Mouse (Mus musculus) right cerebral cortex, postnatal 36 days (tissue): ENCODE results near the gene Aunip.
A peak's percentile ranks its signal among the peaks of the same experiment; 100 is the strongest.

Source experiments
- DNase-seq, 2 experiments: peaks; one replicate each; pipeline ENCODE4 v3.0.0; 2022; ENCODE audit warnings: low spot score in 2 of 2, mixed read lengths in 1 of 2

Aunip gene

DNA sequence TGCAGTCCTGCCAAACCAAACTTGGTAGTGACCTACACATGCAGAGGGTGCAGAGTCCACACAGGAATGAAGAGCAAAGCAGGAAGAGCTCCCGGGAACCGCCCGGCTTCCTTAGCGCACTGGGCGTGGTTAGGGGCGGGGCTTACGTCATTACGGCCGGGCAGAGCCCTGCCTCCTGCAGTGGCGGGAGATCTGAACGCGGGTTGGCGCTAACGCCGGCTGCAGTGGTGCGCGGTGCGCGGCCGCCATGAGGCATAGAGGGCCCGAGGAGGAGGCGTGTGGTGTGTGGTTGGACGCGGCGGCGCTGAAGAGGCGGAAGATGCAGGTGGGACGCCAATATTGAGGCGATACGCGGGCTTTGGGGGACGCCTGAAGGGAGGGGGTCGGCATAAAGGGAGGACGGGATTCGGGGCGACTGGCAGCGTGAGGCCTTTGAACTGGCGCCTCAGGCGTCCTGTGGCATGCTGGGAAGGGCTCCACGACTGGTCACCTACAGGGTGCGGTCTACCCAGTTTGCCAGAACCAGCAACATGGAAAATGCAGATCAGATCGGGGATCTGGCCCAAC is at the start of gene Aunip:
Aunip (plus strand) TSS at position 155 of the 567 bp plus-strand sequence.
- peak; percentile 68 to 81 for DNase-seq

DNA sequence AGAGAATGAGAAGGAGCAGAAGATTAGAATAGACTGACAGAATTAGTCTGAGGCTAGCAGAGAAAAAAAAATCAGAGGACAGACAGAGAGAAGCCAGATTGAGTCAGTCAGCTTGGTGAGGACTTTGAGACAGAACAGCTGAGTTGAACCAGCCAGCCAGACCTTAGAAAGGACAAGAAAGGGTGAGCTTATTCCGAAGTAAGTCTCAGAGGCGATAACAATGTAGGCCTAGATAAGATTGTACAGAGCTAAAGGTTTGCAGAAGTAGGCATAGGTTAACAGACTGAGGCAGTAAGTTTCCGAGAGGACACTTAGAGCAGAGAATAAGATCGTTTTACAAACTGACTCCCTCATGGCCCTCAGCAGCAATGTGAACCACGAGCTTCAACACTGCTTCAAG is 49.5 kb upstream of the Aunip start:
- DNase-seq, result no peak

DNA sequence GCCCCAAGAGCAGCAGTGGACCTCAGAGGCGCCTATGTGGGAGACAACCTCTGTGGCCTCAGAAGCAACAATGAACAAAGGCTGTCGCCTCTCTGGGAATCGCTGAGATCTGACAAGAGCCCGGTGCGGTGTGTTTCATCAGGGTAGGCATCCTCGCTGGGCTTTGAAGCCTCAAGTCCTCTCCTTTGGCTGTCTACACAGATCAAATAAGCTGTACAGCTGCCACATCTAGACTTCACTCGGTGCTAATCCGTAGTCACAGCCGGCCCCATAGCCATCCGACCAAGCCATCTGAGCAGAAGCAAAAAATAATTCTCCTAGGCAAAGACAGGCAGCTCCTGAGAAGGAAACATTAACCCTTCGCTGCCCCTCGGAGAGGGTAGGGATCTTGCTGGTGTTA is 45.0 kb upstream of the Aunip start:
- DNase-seq, result no peak

DNA sequence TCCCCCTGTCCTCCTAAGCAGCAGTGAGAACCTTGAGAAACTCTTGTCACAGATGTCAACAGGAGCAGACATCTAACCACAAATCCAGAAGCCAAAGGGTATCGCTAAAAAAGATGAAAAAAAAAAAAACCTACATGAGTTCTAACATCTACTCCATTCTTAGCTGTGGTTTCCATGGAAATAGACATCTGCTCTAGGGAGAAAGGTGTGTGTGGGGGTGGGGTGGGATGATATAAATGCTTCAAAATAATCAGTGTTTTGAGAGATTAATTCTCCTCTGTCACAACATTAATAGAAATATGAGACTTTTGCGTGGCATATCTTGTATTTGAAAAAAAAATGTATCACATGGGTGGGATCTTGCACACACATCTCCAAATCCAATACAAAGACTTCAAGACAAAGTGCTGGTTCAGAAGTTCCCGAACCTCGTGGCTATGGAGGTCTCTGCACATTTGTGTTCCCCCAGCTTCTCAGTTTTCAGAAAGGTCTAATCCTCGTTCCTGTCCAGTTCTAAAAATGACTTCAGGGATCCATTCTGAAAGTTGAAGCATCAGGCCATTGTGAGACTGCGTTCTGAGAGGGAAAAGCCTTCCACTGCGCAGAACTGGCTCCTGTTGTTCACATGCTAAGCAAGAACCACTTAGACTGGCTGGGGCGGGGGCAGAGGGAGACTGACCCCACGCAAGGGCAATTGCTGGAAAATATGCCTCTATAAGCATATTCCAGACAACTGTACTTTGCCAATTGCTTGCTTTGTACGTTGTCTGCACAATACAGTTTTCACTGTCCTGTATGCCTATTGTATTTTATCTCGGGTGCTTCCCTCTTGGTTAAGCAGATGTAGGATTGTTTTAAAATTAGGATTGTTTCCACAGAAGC is 44.2 kb upstream of the Aunip start:
- DNase-seq, result no peak

DNA sequence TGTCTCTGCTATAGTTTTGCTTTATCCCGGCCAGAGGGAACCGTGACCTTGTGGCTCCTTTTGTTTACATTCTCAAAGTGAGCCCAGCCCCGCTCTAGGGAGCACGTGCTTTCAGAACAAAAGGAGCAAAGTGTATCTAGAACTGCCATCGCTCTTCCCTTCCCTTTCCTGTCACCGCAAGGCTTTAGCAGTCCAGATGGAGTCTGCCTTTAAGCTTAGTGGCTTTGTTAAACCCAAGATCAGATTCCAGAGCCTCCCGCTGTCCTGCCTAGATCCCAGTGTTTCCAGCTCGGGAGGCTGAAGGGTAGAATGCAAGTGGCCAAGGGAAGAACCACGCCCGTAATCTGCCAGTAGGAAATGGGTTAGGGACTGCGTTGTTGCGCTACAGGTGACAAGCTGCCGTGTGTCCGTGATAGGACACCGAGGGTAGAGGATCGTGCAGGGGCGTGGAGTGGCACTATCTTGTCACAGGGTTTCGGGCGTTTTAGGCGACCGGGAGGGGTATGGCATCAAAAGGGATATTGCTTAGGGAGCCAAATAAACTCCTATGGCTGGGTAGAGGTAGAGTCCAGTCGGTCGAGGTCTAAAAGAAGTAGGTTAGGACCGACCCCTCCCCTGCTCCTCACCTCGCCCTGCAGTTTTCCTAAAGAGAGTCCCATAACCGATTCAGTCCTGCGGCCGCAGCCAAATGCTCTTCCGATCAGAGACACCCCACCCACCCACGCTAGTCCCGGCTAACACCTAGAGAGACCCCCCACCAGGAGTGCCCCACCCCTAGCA is 43.2 kb upstream of the Aunip start:
- no peak for DNase-seq

DNA sequence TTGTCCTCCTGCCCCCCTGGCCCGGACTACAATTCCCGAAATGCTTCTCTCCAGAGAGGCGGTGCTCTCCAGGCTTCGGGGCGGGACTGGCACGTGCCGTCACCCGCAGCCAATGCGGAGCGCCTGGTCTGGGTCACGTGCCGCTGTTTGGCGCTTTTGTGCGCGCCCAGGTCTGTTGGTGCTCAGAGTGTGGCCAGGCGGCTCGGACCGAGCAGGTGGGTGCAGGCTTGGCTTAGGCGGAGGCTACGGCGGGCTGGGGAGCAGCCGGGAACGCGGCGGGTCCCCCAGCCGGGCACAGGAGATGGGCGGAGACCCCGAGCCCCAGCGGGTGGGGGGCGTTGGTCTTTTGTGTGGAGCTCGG is 42.6 kb upstream of the Aunip start, which contains the start of gene Stmn1:
Stmn1 (plus strand) TSS at position 106 of the 361 bp plus-strand sequence.
- peak; percentile 94 to 96 for DNase-seq

DNA sequence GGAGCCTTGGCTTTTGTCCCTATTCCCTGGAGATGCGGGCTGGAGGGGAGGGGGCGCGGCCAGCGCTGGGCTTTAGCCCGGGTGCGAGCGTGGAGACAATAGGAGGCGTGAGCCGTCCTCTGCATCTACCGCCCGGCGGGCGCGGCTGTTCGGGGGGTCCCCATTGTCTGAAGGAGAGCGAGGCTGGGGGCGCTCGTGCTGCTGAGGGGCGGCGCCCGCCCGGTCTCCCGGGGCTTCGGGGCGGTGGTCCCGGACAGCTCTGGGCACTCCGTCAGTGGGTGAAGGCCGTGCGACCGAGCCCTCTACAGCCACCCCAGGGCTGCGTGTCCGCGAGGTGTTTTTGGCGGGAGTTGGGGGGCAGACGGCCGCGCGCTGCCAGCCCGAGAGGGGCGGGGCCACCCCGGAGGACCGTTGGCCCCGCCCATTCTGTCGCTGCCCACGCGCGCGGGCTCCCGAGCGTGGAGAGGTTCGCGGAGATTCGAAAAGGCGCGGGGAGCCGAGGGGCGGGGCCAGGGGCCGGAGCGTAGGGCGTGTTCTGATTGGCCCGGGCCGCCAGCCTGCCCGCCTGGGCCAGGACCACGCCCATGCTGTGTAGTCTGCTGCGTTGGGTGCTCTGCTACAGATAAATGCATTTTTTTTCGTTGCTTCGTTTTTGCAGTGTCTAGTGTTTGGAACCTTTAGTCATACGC is 42.1 kb upstream of the Aunip start:
- DNase-seq, result peak; percentile 89

DNA sequence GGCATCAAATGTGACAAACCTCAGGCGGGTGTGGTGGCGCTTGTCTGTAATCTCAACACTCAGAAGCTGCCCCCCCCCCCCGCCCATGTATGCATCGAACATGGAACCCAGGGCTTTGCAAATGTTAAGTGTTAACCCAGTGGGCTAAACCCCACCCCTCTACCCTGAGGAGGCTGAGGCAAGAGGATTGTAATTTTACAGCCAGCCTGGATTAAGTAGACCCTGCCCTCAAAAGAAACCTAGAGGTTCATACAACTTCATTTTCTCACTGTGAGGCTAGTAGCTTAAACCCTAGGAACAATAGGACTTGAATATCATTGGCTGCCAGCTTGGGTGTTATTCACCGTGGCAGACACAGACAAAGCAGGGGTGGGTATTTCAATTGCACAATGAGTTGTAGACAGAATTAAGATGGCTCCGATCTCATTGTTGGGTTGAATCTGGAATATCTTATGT is 41.4 kb upstream of the Aunip start:
- no peak for DNase-seq

DNA sequence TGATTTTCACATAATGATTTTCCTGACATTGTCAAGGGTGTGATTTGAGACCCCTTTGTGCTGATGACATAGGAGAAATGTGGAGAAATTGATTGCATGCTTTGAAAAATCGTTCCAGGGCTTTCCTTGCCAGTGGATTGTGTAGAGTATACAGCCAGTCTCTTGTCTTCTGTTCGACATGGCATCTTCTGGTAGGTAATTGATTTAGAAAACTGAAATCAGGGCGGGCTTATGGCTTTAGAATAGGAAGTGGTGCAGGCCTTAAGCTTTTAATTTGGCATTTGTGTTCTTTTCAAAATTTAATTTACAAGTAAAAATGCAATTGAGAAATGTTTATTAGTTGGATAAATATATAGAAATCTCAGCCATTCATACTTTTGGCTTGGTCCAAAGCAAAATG is 40.8 kb upstream of the Aunip start:
- DNase-seq, result no peak

DNA sequence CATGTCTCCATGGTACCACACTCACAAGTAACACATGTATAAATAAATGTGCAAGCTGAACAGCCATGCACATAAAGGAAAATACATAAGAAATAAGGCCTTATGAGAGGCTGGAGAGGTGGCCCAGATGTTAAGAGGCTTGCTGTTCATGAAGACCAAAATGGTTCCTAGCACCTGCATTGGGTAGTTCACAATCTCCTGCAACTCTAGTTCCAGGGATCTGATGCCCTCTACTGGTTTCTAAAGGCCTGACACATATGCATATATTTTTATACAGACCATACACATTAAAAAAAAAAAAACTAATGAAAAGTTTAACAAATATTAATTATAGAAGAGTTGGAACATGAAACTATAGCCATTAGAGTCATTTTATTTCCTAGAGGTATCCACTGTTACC is 39.3 kb upstream of the Aunip start:
- DNase-seq, result no peak

DNA sequence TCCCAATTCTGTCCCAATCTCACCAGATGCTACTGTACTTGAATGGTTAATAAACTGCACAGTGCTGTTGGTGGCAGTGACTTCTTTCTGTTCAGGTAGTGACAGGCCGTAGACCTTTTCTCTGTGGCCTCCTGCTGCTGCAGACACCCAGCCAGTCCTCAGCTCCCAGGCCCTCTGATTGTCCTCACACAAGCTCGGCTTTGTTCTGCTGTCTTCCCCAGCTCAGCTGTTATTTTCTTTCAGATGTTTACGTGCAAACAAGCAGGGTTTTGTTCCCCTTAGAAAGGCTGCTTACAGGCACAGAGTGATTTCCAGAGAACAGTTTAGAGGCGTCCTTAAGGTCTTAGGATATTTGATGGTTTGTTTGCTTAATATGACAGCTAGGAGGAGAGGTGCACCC is 37.0 kb upstream of the Aunip start:
- no peak for DNase-seq

DNA sequence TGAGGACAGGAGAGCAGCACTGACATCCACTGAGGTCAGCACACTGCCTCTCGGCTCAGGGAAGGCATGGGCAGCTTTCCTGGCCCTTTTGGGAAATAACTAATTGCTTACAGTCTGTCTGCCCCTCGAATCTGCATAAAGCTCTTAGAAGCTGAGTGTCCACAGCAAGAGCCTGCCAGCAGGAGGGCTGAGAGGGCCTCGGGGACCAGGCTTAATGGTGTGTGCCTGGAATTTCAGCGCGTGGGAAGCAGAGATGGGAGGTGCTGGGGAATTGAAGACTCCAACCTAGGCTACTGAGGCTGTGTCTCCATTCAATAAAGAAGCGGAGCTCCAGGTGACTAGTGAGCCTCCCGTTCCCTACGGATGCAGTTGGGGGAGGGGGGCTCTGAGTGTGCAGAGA is 36.6 kb upstream of the Aunip start:
- DNase-seq, result no peak

DNA sequence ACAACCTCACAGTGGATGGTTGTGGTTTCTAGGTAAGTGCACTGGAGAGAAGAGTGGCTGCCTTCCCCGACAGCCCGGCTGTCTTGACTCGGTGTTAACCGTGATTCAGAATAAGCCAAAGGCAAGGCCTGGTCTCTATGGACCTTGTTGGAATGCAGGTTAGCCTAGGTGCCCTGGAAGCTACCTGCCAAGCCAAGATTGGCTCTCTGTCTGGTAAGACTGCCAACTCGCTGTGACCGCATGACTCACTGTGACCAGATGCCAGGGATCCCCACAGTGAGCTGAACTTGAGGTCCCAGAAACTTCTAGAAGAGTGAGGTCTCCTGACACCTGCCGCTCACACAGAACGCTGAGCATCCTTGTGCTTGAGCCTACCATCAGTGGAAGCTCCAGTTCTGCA is 33.9 kb upstream of the Aunip start:
- DNase-seq, result no peak

DNA sequence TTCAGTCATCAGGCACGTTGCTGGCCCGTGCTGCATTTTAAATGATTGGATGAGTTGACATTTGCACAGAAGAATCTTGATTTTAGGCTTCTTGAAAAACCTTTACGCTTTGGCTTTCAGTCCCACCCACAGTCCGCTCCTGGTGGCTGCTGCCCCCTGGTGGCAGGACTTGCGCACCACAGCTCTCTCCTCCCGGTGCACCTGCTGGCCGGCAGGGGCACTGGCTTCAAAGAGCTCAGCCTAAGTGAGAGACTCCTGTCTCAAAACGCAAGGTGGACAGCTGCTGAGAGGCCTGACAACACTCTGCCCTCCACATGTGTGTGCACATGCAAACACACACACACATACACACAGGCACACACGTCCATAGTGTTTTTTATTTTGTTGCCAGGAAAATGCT is 32.8 kb upstream of the Aunip start:
- peak; percentile 74 to 83 for DNase-seq

DNA sequence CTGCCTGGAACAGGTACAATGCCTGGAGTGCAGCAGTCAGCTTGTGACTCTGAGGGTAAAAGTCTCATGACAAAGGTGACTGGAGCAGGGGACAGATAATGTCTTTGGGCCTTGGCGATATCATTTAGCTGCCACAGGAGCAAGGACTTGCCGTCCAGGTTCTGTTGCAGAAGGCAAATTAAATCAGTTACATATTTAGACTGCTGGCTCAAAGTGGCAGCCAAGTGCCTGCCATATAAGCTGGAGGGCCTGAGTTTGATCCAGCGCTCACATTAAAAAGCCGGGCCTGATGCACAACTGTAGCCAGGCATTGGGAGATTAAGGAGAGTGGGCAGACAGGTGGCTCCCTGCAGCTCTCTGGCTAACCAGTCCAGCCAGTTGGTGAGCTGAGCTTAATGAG is 31.0 kb upstream of the Aunip start:
- DNase-seq, result no peak

DNA sequence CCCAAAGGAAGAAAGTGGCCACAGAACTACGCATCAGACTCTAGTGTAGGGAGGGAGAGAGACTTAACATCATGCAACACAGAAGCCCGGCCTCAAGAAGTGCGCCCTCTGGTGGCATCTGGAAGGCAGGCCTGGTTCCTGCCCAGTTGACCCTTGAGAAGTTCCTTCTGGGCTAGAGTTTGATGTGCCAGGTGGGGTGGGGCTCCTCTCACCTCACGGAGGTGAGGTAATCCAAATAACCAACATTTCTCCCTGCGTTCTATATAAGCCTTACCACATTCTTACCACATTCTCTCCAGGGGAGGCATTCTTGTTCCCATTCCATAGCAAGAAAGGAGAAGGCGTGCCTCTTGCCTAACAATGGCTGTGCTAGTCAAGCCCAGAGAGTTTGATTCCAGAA is 29.9 kb upstream of the Aunip start:
- peak in 1 of 2 experiments; percentile 61 for DNase-seq

DNA sequence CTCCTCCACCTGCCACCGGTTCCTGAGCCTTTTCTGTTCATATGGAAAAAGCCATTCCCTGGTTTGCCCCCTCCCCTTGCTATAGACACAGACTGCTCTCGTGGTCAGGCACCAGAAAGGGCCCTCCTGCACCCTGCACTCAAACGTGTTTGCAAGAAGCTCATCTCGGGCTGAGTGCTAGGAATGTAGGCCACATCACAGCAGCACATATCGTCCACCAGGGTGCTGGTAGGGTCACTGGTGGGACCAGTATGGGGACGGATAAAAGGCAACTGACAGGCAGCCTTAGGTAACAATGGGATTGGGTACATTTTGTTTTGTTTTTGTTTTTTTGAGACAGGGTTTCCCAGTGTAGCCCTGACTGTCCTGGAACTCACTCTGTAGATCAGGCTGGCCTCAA is 29.5 kb upstream of the Aunip start:
- no peak for DNase-seq

DNA sequence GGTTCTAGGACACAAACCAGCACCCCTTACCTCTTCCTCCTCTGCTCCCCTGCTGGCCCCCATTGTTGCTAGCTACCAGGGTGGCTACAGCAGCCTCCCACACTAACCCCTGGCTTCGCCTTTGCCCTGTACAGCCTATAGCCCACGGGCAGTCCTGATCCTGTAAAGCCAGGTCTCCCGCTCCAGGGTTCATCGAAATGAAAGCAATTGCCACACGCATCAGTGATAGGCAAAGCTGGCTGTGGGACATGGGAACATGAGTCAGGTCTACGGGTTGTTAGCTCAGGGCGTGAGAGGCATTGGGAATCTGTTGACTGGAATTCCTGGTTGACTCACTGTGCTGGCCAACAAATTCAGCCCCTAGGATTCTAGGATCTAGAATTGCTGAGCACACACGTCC is 28.4 kb upstream of the Aunip start:
- no peak for DNase-seq

DNA sequence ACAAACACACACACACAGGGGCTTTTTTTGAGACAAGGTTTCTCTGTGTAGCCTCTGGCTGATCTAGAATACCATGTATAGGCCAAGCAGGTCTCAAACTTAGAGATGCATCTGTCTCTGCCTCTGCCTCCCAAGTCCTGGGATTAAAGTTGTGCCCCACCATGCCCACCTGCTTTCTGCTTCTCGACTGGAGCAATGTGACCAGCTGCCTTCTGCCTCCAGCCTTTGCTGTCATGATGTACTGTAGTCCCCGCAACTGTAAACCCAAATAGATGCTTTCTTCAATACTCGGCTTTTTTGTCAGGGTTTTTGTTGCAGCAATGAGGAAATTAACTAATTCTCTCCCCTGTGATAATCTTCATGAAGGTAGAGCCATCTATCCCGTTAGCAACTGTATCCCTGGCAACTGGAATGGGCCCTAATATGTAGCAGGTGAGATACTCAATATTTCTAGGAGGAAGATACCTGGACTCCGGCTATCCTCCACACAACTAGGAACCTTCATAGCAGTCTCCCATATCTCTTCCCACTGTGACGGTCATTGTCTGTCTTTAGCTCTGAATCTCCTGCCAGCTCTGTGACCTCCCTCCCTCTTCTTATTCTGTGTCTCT is 27.6 kb upstream of the Aunip start:
- no peak for DNase-seq

DNA sequence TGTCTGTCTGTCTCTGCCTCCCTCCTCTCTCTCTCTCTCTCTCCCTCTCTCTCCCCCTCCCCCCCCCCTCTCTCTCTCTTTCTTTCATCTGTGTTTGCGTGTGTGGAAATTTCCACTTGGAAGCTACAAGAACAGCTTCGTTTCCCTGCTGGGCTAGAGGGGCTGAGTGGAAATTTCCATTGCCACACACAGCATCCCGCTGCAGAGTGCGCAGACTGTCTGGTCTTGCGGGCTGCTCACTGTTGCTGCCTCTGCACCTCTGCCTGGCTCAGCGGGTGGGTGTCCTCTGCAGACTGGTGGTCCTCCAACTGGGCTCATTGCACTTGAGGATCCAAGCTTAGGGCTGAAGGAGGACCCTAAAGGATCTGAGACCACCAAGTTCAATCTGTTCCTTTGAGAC is 27.1 kb upstream of the Aunip start:
- peak in 1 of 2 experiments; percentile 78 for DNase-seq

DNA sequence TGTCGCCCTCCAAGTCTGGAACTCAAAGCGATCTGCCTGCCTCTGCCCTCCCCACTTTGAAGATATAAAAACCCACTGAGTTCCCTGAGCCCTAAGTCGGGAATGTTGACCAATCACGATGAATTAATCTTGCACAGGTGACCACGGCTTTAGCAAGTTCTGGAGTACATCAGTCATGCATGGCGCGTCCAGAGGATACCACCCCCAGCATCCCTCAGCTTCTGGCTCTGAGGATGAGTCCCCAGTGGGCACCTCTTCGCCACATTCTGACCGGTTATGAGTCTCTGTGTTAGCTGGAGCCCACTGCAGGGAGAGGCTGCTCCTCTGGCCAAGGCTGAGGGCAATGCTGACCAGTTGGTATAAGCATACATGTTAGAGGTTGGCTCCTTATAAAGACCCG is 26.6 kb upstream of the Aunip start:
- DNase-seq, result no peak
